In genomic region chr19:46303251-46304215, GRCm38 (mm10) we compare ENCODE assay signal across 8 mouse cellular contexts. TPM values are rescaled to one million over a fixed set of nuclear protein-coding genes. Genes with fewer than 3 reads are reported as not detected.
DNase-seq lines count a peak whose midpoint lies in the region; ATAC-seq lines count a peak whose summit lies in the region.

No protein-coding gene starts in this region.

- WGBS in limb, embryonic 15.5 days, result 52% methylated on average over 18 of the region's 18 CpGs
- WGBS in stomach, embryonic 16.5 days, result 49% methylated on average over 18 of the region's 18 CpGs

- no peak for ATAC-seq in limb, embryonic 15.5 days (ENCODE audit: insufficient number of reproducible peaks, low FRiP score, low TSS enrichment, low read depth)
- ATAC-seq in stomach, embryonic 16.5 days (ENCODE audit: insufficient read depth, low FRiP score), result no peak

- H3K36me3 ChIP-seq in limb, embryonic 15.5 days, result peaks cover 10% of the 10 kb centered on the region; the same call in 1 of the 2 replicates
- no peaks in the 10 kb centered on the region for H3K36me3 ChIP-seq in stomach, embryonic 16.5 days (ENCODE audit: control insufficient read depth, insufficient read depth, low read length)

- H3K27me3 ChIP-seq in limb, embryonic 15.5 days, result peaks cover 19% of the 10 kb centered on the region
- no peaks in the 10 kb centered on the region for H3K27me3 ChIP-seq in stomach, embryonic 16.5 days (ENCODE audit: control insufficient read depth, insufficient read depth, low read length)

- H3K27ac ChIP-seq in limb, embryonic 15.5 days, result peak overlapping the region; percentile 80
- H3K27ac ChIP-seq in stomach, embryonic 16.5 days (ENCODE audit: low read length), result peak overlapping the region; percentile 91

- H3K4me3 ChIP-seq in limb, embryonic 15.5 days, result peak overlapping the region; percentile 71
- peak overlapping the region; percentile 81 for H3K4me3 ChIP-seq in stomach, embryonic 16.5 days (replicated peaks; ENCODE audit: low read length)

- H3K4me2 ChIP-seq in limb, embryonic 15.5 days, result peak overlapping the region; percentile 98
- peak overlapping the region; percentile 95 for H3K4me2 ChIP-seq in stomach, embryonic 16.5 days (ENCODE audit: low read depth, low read length)

- DNase-seq in gastrocnemius, postnatal 25 days, result peak; percentile 6
- no peak for DNase-seq in gastrocnemius, adult 18-20 months (ENCODE audit: low spot score)
- peak; percentile 8 for DNase-seq in thymus, postnatal 4 days
- DNase-seq in thymus, postnatal 0 days (ENCODE audit: low spot score), result no peak
- DNase-seq in spleen, postnatal 14 days (ENCODE audit: low spot score in 2 of 2), result no peak
- DNase-seq in retina, embryonic 14.5 days (ENCODE audit: low spot score), result no peak

- peaks cover 29% of the 10 kb centered on the region for H3K4me1 ChIP-seq in limb, embryonic 15.5 days
- peaks cover 14% of the 10 kb centered on the region for H3K4me1 ChIP-seq in stomach, embryonic 16.5 days (ENCODE audit: control insufficient read depth, insufficient read depth, low read length)

- H3K9ac ChIP-seq in limb, embryonic 15.5 days, result no peak overlapping the region
- peak overlapping the region; percentile 82 for H3K9ac ChIP-seq in stomach, embryonic 16.5 days (ENCODE audit: low read length)

- no peaks in the 10 kb centered on the region for H3K9me3 ChIP-seq in limb, embryonic 15.5 days
- no peaks in the 10 kb centered on the region for H3K9me3 ChIP-seq in stomach, embryonic 16.5 days (replicated peaks; ENCODE audit: control insufficient read depth, low read length)

RNA-seq across cellular contexts. Expression of gene Nfkb2, which starts 0.6 kb away (rescaled TPM):
- total RNA-seq in gastrocnemius, postnatal 25 days (2021), result 1 to 10 TPM; 7.2 to 8.5 TPM
- 10 to 100 TPM in 1 of 2 experiments, 1 to 10 TPM in 1; 7.7 to 10.9 TPM for total RNA-seq in gastrocnemius, adult 18-20 months (2021)
- polyA plus RNA-seq in thymus, postnatal 0 days (2015; fragmentation: Nextera tagmentation; extraction: Ambion mirVana), result 29.1 and 31.3 TPM in 2 replicates
- polyA plus RNA-seq in limb, embryonic 15.5 days (2015; fragmentation: Nextera tagmentation; extraction: Ambion mirVana), result 11.4 and 13.5 TPM in 2 replicates
- polyA plus RNA-seq in stomach, embryonic 16.5 days (2015; fragmentation: Nextera tagmentation; extraction: Ambion mirVana), result 10.2 and 10.4 TPM in 2 replicates

RNA-seq across cellular contexts. Expression of gene Psd, which starts 23.4 kb away (rescaled TPM):
- under 1 TPM; 0.28 to 0.54 TPM for total RNA-seq in gastrocnemius, postnatal 25 days (2021)
- under 1 TPM; 0.09 to 0.11 TPM for total RNA-seq in gastrocnemius, adult 18-20 months (2021)
- polyA plus RNA-seq in thymus, postnatal 0 days (2015; fragmentation: Nextera tagmentation; extraction: Ambion mirVana), result 4.6 and 5.3 TPM in 2 replicates
- polyA plus RNA-seq in limb, embryonic 15.5 days (2015; fragmentation: Nextera tagmentation; extraction: Ambion mirVana), result 5.5 and 5.8 TPM in 2 replicates
- polyA plus RNA-seq in stomach, embryonic 16.5 days (2015; fragmentation: Nextera tagmentation; extraction: Ambion mirVana), result 22.1 and 23.0 TPM in 2 replicates

RNA-seq across cellular contexts. Expression of gene Fbxl15, which starts 24.5 kb away (rescaled TPM):
- 1 to 10 TPM; 2.9 TPM for total RNA-seq in gastrocnemius, postnatal 25 days (2021)
- total RNA-seq in gastrocnemius, adult 18-20 months (2021), result 1 to 10 TPM; 3.5 to 3.9 TPM
- 8.3 and 9.1 TPM in 2 replicates for polyA plus RNA-seq in thymus, postnatal 0 days (2015; fragmentation: Nextera tagmentation; extraction: Ambion mirVana)
- 12.8 and 13.2 TPM in 2 replicates for polyA plus RNA-seq in limb, embryonic 15.5 days (2015; fragmentation: Nextera tagmentation; extraction: Ambion mirVana)
- polyA plus RNA-seq in stomach, embryonic 16.5 days (2015; fragmentation: Nextera tagmentation; extraction: Ambion mirVana), result 14.1 and 16.0 TPM in 2 replicates

RNA-seq across cellular contexts. Expression of gene Cuedc2, which starts 35.0 kb away (rescaled TPM):
- total RNA-seq in gastrocnemius, postnatal 25 days (2021), result 10 to 100 TPM; 56.1 to 56.5 TPM
- 10 to 100 TPM; 59.8 to 65.7 TPM for total RNA-seq in gastrocnemius, adult 18-20 months (2021)
- 152 and 155 TPM in 2 replicates for polyA plus RNA-seq in thymus, postnatal 0 days (2015; fragmentation: Nextera tagmentation; extraction: Ambion mirVana)
- 150 and 176 TPM in 2 replicates for polyA plus RNA-seq in limb, embryonic 15.5 days (2015; fragmentation: Nextera tagmentation; extraction: Ambion mirVana)
- polyA plus RNA-seq in stomach, embryonic 16.5 days (2015; fragmentation: Nextera tagmentation; extraction: Ambion mirVana), result 131 and 133 TPM in 2 replicates

RNA-seq across cellular contexts. Expression of gene Mfsd13a, which starts 37.4 kb away (rescaled TPM):
- 1 to 10 TPM; 1.0 to 1.2 TPM for total RNA-seq in gastrocnemius, postnatal 25 days (2021)
- total RNA-seq in gastrocnemius, adult 18-20 months (2021), result 1 to 10 TPM; 1.6 to 1.9 TPM
- polyA plus RNA-seq in thymus, postnatal 0 days (2015; fragmentation: Nextera tagmentation; extraction: Ambion mirVana), result 7.5 and 8.1 TPM in 2 replicates
- polyA plus RNA-seq in limb, embryonic 15.5 days (2015; fragmentation: Nextera tagmentation; extraction: Ambion mirVana), result 3.1 and 3.6 TPM in 2 replicates
- polyA plus RNA-seq in stomach, embryonic 16.5 days (2015; fragmentation: Nextera tagmentation; extraction: Ambion mirVana), result 13.8 and 16.8 TPM in 2 replicates

Comparison
In these comparisons a context has a peak if more than half of its experiments do, and no peak if none do; other contexts are left out.
1. DNase-seq: peak in gastrocnemius, postnatal 25 days (single experiment) and thymus, postnatal 4 days (single experiment); none in gastrocnemius, adult 18-20 months (single experiment), thymus, postnatal 0 days (single experiment), spleen, postnatal 14 days (0 of 2) and retina, embryonic 14.5 days (single experiment).